Mouse (Mus musculus) retina, adult 2 months (tissue): ENCODE measurements around the gene Dhx9.
"Not testable (repeated sequence)": the region's sequence is repeated elsewhere in the genome, so short reads cannot be mapped to it uniquely, and the experiment has no call there.

Experiments used
- DNase-seq: peaks from one replicate; pipeline ENCODE4 v3.0.0-alpha.2; 2012; ENCODE audit warnings: low read depth, low spot score

Gene Dhx9

DNA sequence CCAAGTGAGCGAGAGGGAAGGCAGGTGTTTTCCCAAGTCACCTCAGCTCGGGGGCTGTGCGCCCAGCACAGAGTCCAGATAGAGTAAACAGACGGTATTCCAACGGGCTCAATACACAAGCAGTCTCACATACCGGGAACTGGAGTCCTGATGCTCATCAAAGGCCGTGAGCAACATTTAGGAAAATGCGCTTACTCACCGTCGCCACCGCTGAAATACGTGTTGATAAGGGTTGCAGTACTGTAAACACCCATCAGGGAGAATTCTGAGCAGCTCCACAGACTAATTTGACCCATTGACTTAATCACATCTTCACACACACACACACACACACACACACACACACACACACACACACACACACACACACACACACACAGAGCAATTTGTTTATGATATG is 63.2 kb downstream of the Dhx9 start:
- no peak for DNase-seq

- DNase-seq = not testable (repeated sequence)
Observed at GRCm38 (mm10) chr1:153417805-153418204, 69.7 kb downstream of the Dhx9 start.

GRCm38 (mm10) chr1:153416271-153416832 is 71.1 kb downstream of the Dhx9 start:
- not testable (repeated sequence) for DNase-seq

GRCm38 (mm10) chr1:153415742-153416141 is 71.7 kb downstream of the Dhx9 start:
- DNase-seq = not testable (repeated sequence)

- DNase-seq = no peak
Observed at GRCm38 (mm10) chr1:153414962-153415361, 72.5 kb downstream of the Dhx9 start.

- not testable (repeated sequence) for DNase-seq
Observed at GRCm38 (mm10) chr1:153414114-153414723, 73.2 kb downstream of the Dhx9 start.

GRCm38 (mm10) chr1:153413397-153414020 is 74.0 kb downstream of the Dhx9 start:
- DNase-seq = not testable (repeated sequence)

- not testable (repeated sequence) for DNase-seq
Observed at GRCm38 (mm10) chr1:153412663-153413396, 74.6 kb downstream of the Dhx9 start.

DNA sequence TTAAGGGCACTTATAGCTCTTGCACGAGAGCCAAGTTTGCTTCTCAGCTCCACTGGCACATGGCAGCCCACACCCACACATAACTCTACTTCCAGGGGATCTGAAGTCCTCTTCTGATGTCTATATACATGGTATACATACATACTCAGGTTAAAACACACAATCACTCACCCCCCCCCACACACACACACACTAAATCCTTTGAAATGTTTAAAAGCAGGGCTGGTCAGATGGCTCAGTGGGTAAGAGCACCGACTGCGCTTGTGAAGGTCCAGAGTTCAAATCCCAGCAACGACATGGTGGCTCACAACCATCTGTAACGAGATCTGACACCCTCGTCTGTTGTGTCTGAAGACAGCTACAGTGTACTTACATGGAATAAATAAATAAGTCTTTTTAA is 75.7 kb downstream of the Dhx9 start:
- DNase-seq = no peak

DNA sequence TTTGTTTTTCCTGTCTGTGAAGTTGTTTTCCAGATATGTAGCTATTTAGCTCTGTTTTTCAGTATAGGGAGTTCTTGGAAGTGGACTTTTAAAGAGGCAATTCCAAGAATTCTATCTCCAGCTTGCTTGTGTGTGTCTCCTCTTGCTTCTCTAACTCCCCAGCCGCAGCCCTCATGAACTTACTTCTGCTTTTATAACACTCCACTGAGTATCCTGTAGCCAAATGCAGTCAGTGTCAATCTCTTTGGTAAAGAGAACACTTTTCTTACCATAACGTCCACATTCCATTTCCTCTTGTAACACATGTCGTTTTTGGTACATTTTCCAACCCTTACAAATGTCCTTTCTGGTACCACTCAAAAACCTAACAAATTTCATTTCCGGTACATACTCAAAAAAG is 76.5 kb downstream of the Dhx9 start:
- DNase-seq = not testable (repeated sequence)

DNA sequence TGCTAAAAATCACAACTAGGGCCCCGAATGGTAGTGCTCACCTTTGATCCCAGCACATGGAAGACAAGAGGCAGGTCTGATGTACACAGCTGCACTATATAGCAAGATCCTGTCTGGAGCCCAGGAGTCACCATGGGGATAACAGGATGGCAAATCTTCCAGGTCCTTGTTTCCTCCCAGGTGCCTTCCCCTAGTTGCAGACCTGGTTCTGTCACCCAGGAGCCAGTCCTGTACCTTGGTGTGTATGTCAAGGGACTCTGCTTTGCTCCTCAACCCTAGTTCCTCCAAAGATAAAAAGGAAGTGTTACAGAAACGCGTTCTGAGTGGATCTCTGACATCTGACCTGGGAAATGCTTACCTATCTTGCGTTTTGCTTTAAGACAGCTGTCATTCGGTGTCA is 79.2 kb downstream of the Dhx9 start:
- DNase-seq = not testable (repeated sequence)

DNA sequence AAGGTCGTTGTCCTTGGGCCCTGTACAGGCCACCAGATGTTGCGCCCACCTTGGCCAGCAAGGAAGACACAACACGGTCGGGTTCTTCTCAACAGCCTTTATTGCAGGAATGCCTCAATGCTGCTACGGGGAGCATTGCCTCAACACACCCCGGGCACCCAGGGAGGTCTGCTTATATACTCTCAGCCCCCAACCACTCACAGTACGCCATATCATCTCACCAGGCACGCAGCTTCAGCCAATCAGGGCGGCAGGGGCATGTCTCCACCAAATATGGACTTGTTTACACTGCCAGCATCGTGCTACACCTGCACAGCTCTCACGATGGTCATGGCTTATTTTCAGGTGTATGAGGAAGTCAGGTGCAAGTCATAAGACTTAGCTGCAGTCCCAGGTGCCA is 79.8 kb downstream of the Dhx9 start:
- not testable (repeated sequence) for DNase-seq
